8 mouse cellular contexts compared by ENCODE assay signal in genomic region chr13:100210540-100210939, GRCm38 (mm10). TPM values are rescaled to one million over a fixed set of nuclear protein-coding genes. Genes with fewer than 3 reads are reported as not detected.
DNase-seq lines count a peak whose midpoint lies in the region; ATAC-seq lines count a peak whose summit lies in the region.

No protein-coding gene starts in this region.

- 33% methylated on average over 8 of the region's 8 CpGs for WGBS in forebrain, embryonic 14.5 days
- 31% methylated on average over 8 of the region's 8 CpGs for WGBS in forebrain, embryonic 15.5 days
- WGBS in intestine, embryonic 16.5 days: 20% methylated on average over 8 of the region's 8 CpGs

- H3K9ac ChIP-seq in forebrain, embryonic 14.5 days (ENCODE audit: low read length): no peak overlapping the region
- H3K9ac ChIP-seq in forebrain, embryonic 15.5 days (replicated peaks): no peak overlapping the region
- no peak overlapping the region for H3K9ac ChIP-seq in intestine, embryonic 16.5 days (ENCODE audit: low read depth, low read length)

- H3K4me1 ChIP-seq in forebrain, embryonic 14.5 days (ENCODE audit: control insufficient read depth, insufficient read depth, low read length): no peaks in the 10 kb centered on the region
- no peaks in the 10 kb centered on the region for H3K4me1 ChIP-seq in forebrain, embryonic 15.5 days
- H3K4me1 ChIP-seq in intestine, embryonic 16.5 days (ENCODE audit: control insufficient read depth, insufficient read depth, low read length): no peaks in the 10 kb centered on the region

- no peak overlapping the region for H3K27ac ChIP-seq in forebrain, embryonic 14.5 days (ENCODE audit: low read depth, low read length)
- no peak overlapping the region for H3K27ac ChIP-seq in forebrain, embryonic 15.5 days (replicated peaks)
- no peak overlapping the region for H3K27ac ChIP-seq in intestine, embryonic 16.5 days (ENCODE audit: low read length)

- no peak overlapping the region for H3K4me3 ChIP-seq in forebrain, embryonic 14.5 days (ENCODE audit: low read depth, low read length)
- H3K4me3 ChIP-seq in forebrain, embryonic 15.5 days: no peak overlapping the region
- H3K4me3 ChIP-seq in intestine, embryonic 16.5 days (ENCODE audit: low read length): no peak overlapping the region

- H3K9me3 ChIP-seq in forebrain, embryonic 14.5 days (replicated peaks; ENCODE audit: control insufficient read depth, low read length): no peaks in the 10 kb centered on the region
- H3K9me3 ChIP-seq in forebrain, embryonic 15.5 days: no peaks in the 10 kb centered on the region
- H3K9me3 ChIP-seq in intestine, embryonic 16.5 days (ENCODE audit: control insufficient read depth, low read length): no peaks in the 10 kb centered on the region

- ATAC-seq in forebrain, embryonic 14.5 days: no peak
- ATAC-seq in forebrain, embryonic 15.5 days (replicated peaks): no peak
- peak; percentile 46 for ATAC-seq in intestine, embryonic 16.5 days

- no peak overlapping the region for H3K4me2 ChIP-seq in forebrain, embryonic 14.5 days (ENCODE audit: low read length)
- H3K4me2 ChIP-seq in forebrain, embryonic 15.5 days (replicated peaks): no peak overlapping the region
- no peak overlapping the region for H3K4me2 ChIP-seq in intestine, embryonic 16.5 days (ENCODE audit: low read depth, low read length)

- H3K36me3 ChIP-seq in forebrain, embryonic 14.5 days (ENCODE audit: control insufficient read depth, insufficient read depth, low read length): no peaks in the 10 kb centered on the region
- H3K36me3 ChIP-seq in forebrain, embryonic 15.5 days: no peaks in the 10 kb centered on the region
- H3K36me3 ChIP-seq in intestine, embryonic 16.5 days (ENCODE audit: control insufficient read depth, insufficient read depth, low read length): no peaks in the 10 kb centered on the region

- H3K27me3 ChIP-seq in forebrain, embryonic 14.5 days (replicated peaks; ENCODE audit: control insufficient read depth, insufficient read depth, low read length): no peaks in the 10 kb centered on the region
- no peaks in the 10 kb centered on the region for H3K27me3 ChIP-seq in forebrain, embryonic 15.5 days
- H3K27me3 ChIP-seq in intestine, embryonic 16.5 days (replicated peaks; ENCODE audit: control insufficient read depth, insufficient read depth, low read length): no peaks in the 10 kb centered on the region

- peak; percentile 1 for DNase-seq in forebrain, embryonic 14.5 days (ENCODE audit: low spot score)
- peak; percentile 84 for DNase-seq in 416B (ENCODE audit: low read depth)
- DNase-seq in adrenal gland, postnatal 36 days: peak; percentile 75 to 78
- DNase-seq in lung, postnatal 14 days: peak; percentile 49
- DNase-seq in yolk sac, embryonic 10.5 days (ENCODE audit: low spot score): peak; percentile 61
- DNase-seq in right cerebral cortex, postnatal 4 days: no peak

RNA-seq across cellular contexts. Expression of gene Naip2, which starts 8.6 kb away (rescaled TPM):
- polyA plus RNA-seq in forebrain, embryonic 14.5 days (2014; fragmentation: Nextera tagmentation; extraction: Ambion mirVana): 0.13 and 0.15 TPM in 2 replicates
- polyA plus RNA-seq in forebrain, embryonic 15.5 days (2015; fragmentation: Nextera tagmentation; extraction: Ambion mirVana): 0.05 TPM in 1 of 2 replicates, not detected in the other
- 1 to 10 TPM; 1.6 to 1.7 TPM for total RNA-seq in adrenal gland, postnatal 36 days (2021)
- polyA plus RNA-seq in intestine, embryonic 16.5 days (2015; fragmentation: Nextera tagmentation; extraction: Ambion mirVana): 6.9 and 8.3 TPM in 2 replicates

RNA-seq across cellular contexts. Expression of gene Naip5, which starts 35.6 kb away (rescaled TPM):
- polyA plus RNA-seq in forebrain, embryonic 14.5 days (2014; fragmentation: Nextera tagmentation; extraction: Ambion mirVana): 0.03 and 0.14 TPM in 2 replicates
- polyA plus RNA-seq in forebrain, embryonic 15.5 days (2015; fragmentation: Nextera tagmentation; extraction: Ambion mirVana): 0.08 and 0.09 TPM in 2 replicates
- total RNA-seq in adrenal gland, postnatal 36 days (2021): 1 to 10 TPM; 1.3 to 9.1 TPM
- 11.5 and 16.0 TPM in 2 replicates for polyA plus RNA-seq in intestine, embryonic 16.5 days (2015; fragmentation: Nextera tagmentation; extraction: Ambion mirVana)

Comparison
In these comparisons a context has a peak if more than half of its experiments do, and no peak if none do; other contexts are left out.
1. RNA of gene Naip5, which starts 35.6 kb away (polyA plus RNA-seq): 11.5 to 16.0 TPM in intestine, embryonic 16.5 days; 0.08 to 0.09 TPM in forebrain, embryonic 15.5 days and 0.03 to 0.14 TPM in forebrain, embryonic 14.5 days; every median in the first group is over 10 times any median in the second.